Mouse (Mus musculus) MN1 (cell line): ENCODE data around the gene Trim2.

Experiments used
- DNase-seq: peaks from one replicate; pipeline ENCODE4 v3.0.0-alpha.2; 2016; ENCODE audit warnings: low spot score

The Trim2 gene

GRCm38 (mm10) chr3:84254520-84254878, 52.2 kb downstream of the Trim2 start:
- no peak for DNase-seq

- DNase-seq = no peak
These were observed 52.8 kb downstream of the Trim2 start for GRCm38 (mm10) chr3:84253655-84254519.

GRCm38 (mm10) chr3:84252776-84253654, 53.7 kb downstream of the Trim2 start:
- DNase-seq = no peak

- DNase-seq = no peak
These were observed 55.0 kb downstream of the Trim2 start for GRCm38 (mm10) chr3:84251721-84252120.

GRCm38 (mm10) chr3:84250275-84250674, 56.4 kb downstream of the Trim2 start:
- DNase-seq = no peak

- no peak for DNase-seq
These were observed 58.9 kb downstream of the Trim2 start for GRCm38 (mm10) chr3:84247789-84248188.

- DNase-seq = no peak
These were observed 60.2 kb downstream of the Trim2 start for GRCm38 (mm10) chr3:84246421-84246861.

GRCm38 (mm10) chr3:84243116-84243515, 63.6 kb downstream of the Trim2 start:
- no peak for DNase-seq

GRCm38 (mm10) chr3:84242497-84242896, 64.2 kb downstream of the Trim2 start:
- no peak for DNase-seq

- no peak for DNase-seq
These were observed 65.6 kb downstream of the Trim2 start for GRCm38 (mm10) chr3:84241098-84241497.

- DNase-seq = no peak
These were observed 71.0 kb downstream of the Trim2 start for GRCm38 (mm10) chr3:84235420-84236304.

GRCm38 (mm10) chr3:84234562-84234961, 72.1 kb downstream of the Trim2 start:
- no peak for DNase-seq

GRCm38 (mm10) chr3:84233663-84234415, 72.8 kb downstream of the Trim2 start:
- DNase-seq = no peak

GRCm38 (mm10) chr3:84232312-84232711, 74.4 kb downstream of the Trim2 start:
- no peak for DNase-seq

GRCm38 (mm10) chr3:84230988-84231387, 75.7 kb downstream of the Trim2 start:
- DNase-seq = no peak

GRCm38 (mm10) chr3:84228911-84229310, 77.8 kb downstream of the Trim2 start:
- peak; percentile 88 for DNase-seq

- DNase-seq = peak; percentile 92
These were observed 78.3 kb downstream of the Trim2 start for GRCm38 (mm10) chr3:84228203-84228870.

GRCm38 (mm10) chr3:84227628-84228027, 79.0 kb downstream of the Trim2 start:
- no peak for DNase-seq

GRCm38 (mm10) chr3:84224982-84225381, 81.7 kb downstream of the Trim2 start:
- peak; percentile 18 for DNase-seq

GRCm38 (mm10) chr3:84220748-84221147, 85.9 kb downstream of the Trim2 start:
- peak; percentile 75 for DNase-seq

GRCm38 (mm10) chr3:84220326-84220725, 86.4 kb downstream of the Trim2 start:
- peak; percentile 13 for DNase-seq
